Mouse (Mus musculus) CH12.LX (cell line): Measurements from ENCODE around the gene Capn11. TPM values are rescaled to one million over a fixed set of nuclear protein-coding genes. Genes with fewer than 3 reads are reported as not detected.

Experiments
- DNase-seq: peaks from one replicate; pipeline ENCODE4 v3.0.0-alpha.2; 2013; ENCODE audit errors: extremely low read depth
- H3K27ac ChIP-seq: 2 replicates; pipeline ENCODE4 v1.5.1; 2012; ENCODE audit warnings: low read depth, mild to moderate bottlenecking, control low read depth, moderate library complexity; ENCODE audit not compliant: insufficient read depth
- H3K27me3 ChIP-seq: replicated peaks from 2 replicates; pipeline ENCODE3; 2012; ENCODE audit warnings: inconsistent platforms
- H3K36me3 ChIP-seq, 2 experiments: replicated peaks in 1 of 2; 2 replicates each; pipeline versions ENCODE3 to v1.6.1; 2012; ENCODE audit warnings: inconsistent platforms in 1 of 2, low read length in 1 of 2, mild to moderate bottlenecking in 1 of 2, mixed read lengths in 1 of 2, moderate library complexity in 1 of 2; ENCODE audit not compliant: control insufficient read depth in 1 of 2, insufficient read depth in 1 of 2
- H3K4me1 ChIP-seq, 2 experiments: 2 replicates each; pipeline ENCODE4 v1.6.1; 2012; ENCODE audit warnings: inconsistent platforms in 1 of 2, moderate library complexity in 1 of 2; ENCODE audit not compliant: insufficient read depth in 2 of 2, control insufficient read depth in 1 of 2
- H3K4me2 ChIP-seq: 2 replicates; pipeline ENCODE4 v1.6.1; 2012; ENCODE audit warnings: low read depth, mild to moderate bottlenecking, control low read depth; ENCODE audit not compliant: poor library complexity, insufficient read depth, severe bottlenecking
- H3K4me3 ChIP-seq, 3 experiments: fragments of 150-350 bp in 1 of 3; sonication (generic) in 1 of 3; replicated peaks in 1 of 3; 2 replicates each; pipeline versions ENCODE3 to v1.5.1; 2011 to 2012; ENCODE audit warnings: low read depth in 2 of 3, low read length in 2 of 3, mild to moderate bottlenecking in 2 of 3, moderate library complexity in 2 of 3, control low read depth in 1 of 3, improper control_type of control experiment in 1 of 3, inconsistent platforms in 1 of 3, mixed read lengths in 1 of 3; ENCODE audit not compliant: poor library complexity in 1 of 3
- H3K79me2 ChIP-seq: replicated peaks from 2 replicates; pipeline ENCODE4 v1.6.1; 2012; ENCODE audit warnings: mild to moderate bottlenecking, moderate library complexity; ENCODE audit not compliant: control insufficient read depth, poor library complexity, insufficient read depth, severe bottlenecking; ENCODE audit errors: extremely low read depth
- H3K9ac ChIP-seq: 2 replicates; pipeline ENCODE4 v1.6.1; 2012; ENCODE audit warnings: low read depth, mild to moderate bottlenecking, control low read depth, moderate library complexity; ENCODE audit not compliant: insufficient read depth
- H3K9me3 ChIP-seq: replicated peaks from 2 replicates; pipeline ENCODE3; 2012; ENCODE audit warnings: low read length, inconsistent platforms, mixed read lengths
- BHLHE40 ChIP-seq: IDR thresholded peaks from 2 replicates; pipeline ENCODE4 v1.6.1; 2011; ENCODE audit warnings: mild to moderate bottlenecking, low read depth, low read length, improper control_type of control experiment
- CHD1 ChIP-seq: IDR thresholded peaks from 2 replicates; pipeline ENCODE4 v1.6.1; 2012; ENCODE audit warnings: low read depth, low read length, improper control_type of control experiment, inconsistent platforms
- CHD2 ChIP-seq: IDR thresholded peaks from 2 replicates; pipeline ENCODE4 v1.6.1; 2011; ENCODE audit warnings: low read length, improper control_type of control experiment
- CTCF ChIP-seq, 2 experiments: IDR thresholded peaks in 1 of 2; conservative IDR thresholded peaks in 1 of 2; 2 replicates each; pipeline ENCODE4 v1.5.1; 2011 to 2012; ENCODE audit warnings: low read depth in 2 of 2, low read length in 2 of 2, improper control_type of control experiment in 1 of 2, inconsistent platforms in 1 of 2, mild to moderate bottlenecking in 1 of 2, moderate library complexity in 1 of 2
- E2F4 ChIP-seq: IDR thresholded peaks from 2 replicates; pipeline ENCODE4 v1.6.1; 2011; ENCODE audit warnings: low read depth, low read length, improper control_type of control experiment; ENCODE audit not compliant: insufficient replicate concordance
- ELF1 ChIP-seq: IDR thresholded peaks from 2 replicates; pipeline ENCODE4 v1.6.1; 2014; ENCODE audit warnings: low read depth, mild to moderate bottlenecking, inconsistent platforms, low read length, improper control_type of control experiment
- ETS1 ChIP-seq: conservative IDR thresholded peaks from 2 replicates; pipeline ENCODE4 v1.6.1; 2012; ENCODE audit warnings: low read depth, mild to moderate bottlenecking, inconsistent platforms, low read length, improper control_type of control experiment, moderate library complexity
- JUND ChIP-seq: conservative IDR thresholded peaks from 2 replicates; pipeline ENCODE4 v1.6.1; 2011; ENCODE audit warnings: low read depth, low read length, improper control_type of control experiment
- KAT2A ChIP-seq: IDR thresholded peaks from 2 replicates; pipeline ENCODE4 v1.6.1; 2012; ENCODE audit warnings: low read length, improper control_type of control experiment, inconsistent platforms; ENCODE audit not compliant: insufficient replicate concordance
- MAX ChIP-seq: IDR thresholded peaks from 2 replicates; pipeline ENCODE4 v1.6.1; 2011; ENCODE audit warnings: low read length, improper control_type of control experiment
- MEF2A ChIP-seq: IDR thresholded peaks from 2 replicates; pipeline ENCODE4 v1.6.1; 2014; ENCODE audit warnings: low read depth, mild to moderate bottlenecking, inconsistent platforms, low read length, improper control_type of control experiment, borderline replicate concordance
- MXI1 ChIP-seq: IDR thresholded peaks from 2 replicates; pipeline ENCODE4 v1.6.1; 2011; ENCODE audit warnings: mild to moderate bottlenecking, low read depth, low read length, improper control_type of control experiment
- MYC ChIP-seq: IDR thresholded peaks from 2 replicates; pipeline ENCODE4 v1.6.1; 2011; ENCODE audit warnings: low read depth, mild to moderate bottlenecking, improper control_type of control experiment, low read length
- NELFE ChIP-seq: IDR thresholded peaks from 2 replicates; pipeline ENCODE4 v1.6.1; 2011; ENCODE audit warnings: low read depth, low read length, improper control_type of control experiment
- NRF1 ChIP-seq: IDR thresholded peaks from 2 replicates; pipeline ENCODE4 v1.6.1; 2014; ENCODE audit warnings: low read depth, mild to moderate bottlenecking, inconsistent platforms, low read length, improper control_type of control experiment, moderate library complexity
- PAX5 ChIP-seq: IDR thresholded peaks from 2 replicates; pipeline ENCODE4 v1.6.1; 2012; ENCODE audit warnings: low read length, inconsistent platforms, mixed read lengths
- POLR2A ChIP-seq: IDR thresholded peaks from 2 replicates; pipeline ENCODE4 v1.6.1; 2011; ENCODE audit warnings: low read depth, mild to moderate bottlenecking, improper control_type of control experiment, low read length
- POLR2AphosphoS2 ChIP-seq: IDR thresholded peaks from 2 replicates; pipeline ENCODE4 v1.6.1; 2011; ENCODE audit warnings: low read depth, low read length, improper control_type of control experiment
- RAD21 ChIP-seq: IDR thresholded peaks from 2 replicates; pipeline ENCODE4 v1.6.1; 2011; ENCODE audit warnings: low read depth, mild to moderate bottlenecking, low read length, improper control_type of control experiment, moderate library complexity
- SIN3A ChIP-seq: IDR thresholded peaks from 2 replicates; pipeline ENCODE4 v1.6.1; 2012; ENCODE audit warnings: low read length, improper control_type of control experiment, inconsistent platforms
- TBP ChIP-seq: conservative IDR thresholded peaks from 2 replicates; pipeline ENCODE4 v1.6.1; 2011; ENCODE audit warnings: low read depth, low read length, improper control_type of control experiment
- TCF12 ChIP-seq: IDR thresholded peaks from 2 replicates; pipeline ENCODE4 v1.6.1; 2014; ENCODE audit warnings: low read depth, mild to moderate bottlenecking, inconsistent platforms, low read length, improper control_type of control experiment
- UBTF ChIP-seq: IDR thresholded peaks from 2 replicates; pipeline ENCODE4 v1.6.1; 2012; ENCODE audit warnings: low read depth, mild to moderate bottlenecking, inconsistent platforms, low read length, improper control_type of control experiment, moderate library complexity
- ZC3H11A ChIP-seq: IDR thresholded peaks from 2 replicates; pipeline ENCODE4 v1.6.1; 2012; ENCODE audit warnings: low read depth, mild to moderate bottlenecking, inconsistent platforms, low read length, improper control_type of control experiment
- ZMIZ1 ChIP-seq: IDR thresholded peaks from 2 replicates; pipeline ENCODE4 v1.6.1; 2012; ENCODE audit warnings: low read depth, mild to moderate bottlenecking, inconsistent platforms, low read length, improper control_type of control experiment
- ZNF384 ChIP-seq: IDR thresholded peaks from 2 replicates; pipeline ENCODE4 v1.6.1; 2012; ENCODE audit warnings: low read depth, low read length, improper control_type of control experiment, inconsistent platforms
- dilution Hi-C: fragments of 300-500 bp; cut with MboI; formaldehyde crosslinking; loops from 2 replicates; pipeline ENCODE4 v1.14.3; 2020; ENCODE audit warnings: low sequenced_read_pairs; ENCODE audit not compliant: extremely low pct_unique_long_range_greater_than_20kb, extremely low pct_ligation_motif_present
- in situ Hi-C: fragments of 300-500 bp; cut with MboI; formaldehyde crosslinking; loops from 3 replicates; pipeline ENCODE4 v1.14.3; 2019; ENCODE audit warnings: low sequenced_read_pairs, low pct_ligation_motif_present, low pct_unique_long_range_greater_than_20kb, mixed read lengths
- polyA plus RNA-seq: library from polyadenylated mRNA; unstranded; fragments of >175 nt; gene quantifications from 2 replicates; pipeline ENCODE4 v1.2.1, GENCODE M21; 2012; ENCODE audit warnings: low read depth; ENCODE audit not compliant: insufficient read length
- total RNA-seq, 2 experiments: library from RNA; depleted of rRNA; stranded (reverse); fragments of 300-350 nt in 1 of 2; fragments of >200 nt in 1 of 2; gene quantifications; 2 replicates each; pipeline ENCODE4 v1.2.3; 2012 to 2014

Gene Capn11
- total and polyA plus RNA-seq, 3 experiments = 0.09 TPM; not detected in 2

- TF ChIP-seq NRF1 = peak; percentile 92
- 0 out of 2 replicates have a peak, but pooled peaks have one; percentile 50 for TF ChIP-seq ELF1
- no peak for TF ChIP-seq BHLHE40
- no peak for TF ChIP-seq CTCF (conservative IDR thresholded peaks at IDR 0.05 in 1 of 2, IDR thresholded peaks at IDR 0.05 in 1 of 2; ENCODE audit: low read depth in 2 of 2, low read length in 2 of 2)
- no peak for TF ChIP-seq RAD21
- TF ChIP-seq MYC = 0 out of 2 replicates have a peak, but pooled peaks have one; percentile 28
- 0 out of 2 replicates have a peak, but pooled peaks have one; percentile 35 for TF ChIP-seq TBP
- TF ChIP-seq E2F4 = peak; percentile 77; the same call in 1 of the 2 replicates
- no peak for TF ChIP-seq KAT2A
- peak; percentile 46; the same call in 1 of the 2 replicates for TF ChIP-seq TCF12
- TF ChIP-seq ZMIZ1 = 0 out of 2 replicates have a peak, but pooled peaks have one; percentile 54
- TF ChIP-seq JUND = no peak
- peak; percentile 64 for TF ChIP-seq SIN3A
- TF ChIP-seq CHD1 = no peak
- TF ChIP-seq ZNF384 = 0 out of 2 replicates have a peak, but pooled peaks have one; percentile 24
- 0 out of 2 replicates have a peak, but pooled peaks have one; percentile 15 for TF ChIP-seq UBTF
- peak; percentile 75 for TF ChIP-seq NELFE
- TF ChIP-seq MXI1 = peak; percentile 54; the same call in 1 of the 2 replicates
- TF ChIP-seq CHD2 = peak; percentile 78
- peak; percentile 7; the same call in 1 of the 2 replicates for TF ChIP-seq MEF2A
- peak; percentile 83 for TF ChIP-seq POLR2A
These were observed 27.0 kb upstream of the Capn11 start, which contains the start of gene Mrpl14 (continued) for GRCm38 (mm10) chr17:45686093-45686619.

GRCm38 (mm10) chr17:45685171-45686092 is 26.3 kb upstream of the Capn11 start:
- Histone ChIP-seq H3K9me3 (peaks cover 3% of the 10 kb centered on the region), H3K4me3 (peak overlapping the region; percentile 56 to 93 (median 72)), H3K27me3 (no peaks in the 10 kb centered on the region), H3K9ac (peak overlapping the region; percentile 27), H3K4me2 (peak overlapping the region; percentile 67), H3K36me3 (peaks cover 0 to 16% of the 10 kb centered on the region in 2 experiments), H3K27ac (no peak overlapping the region), H3K4me1 (peaks cover 4 to 35% of the 10 kb centered on the region in 2 experiments), H3K79me2 (no peaks in the 10 kb centered on the region; the same call in 1 of the 2 replicates)
- DNase-seq = no peak
- TF ChIP-seq BHLHE40 = 0 out of 2 replicates have a peak, but pooled peaks have one; percentile 6
- no peak for TF ChIP-seq NRF1
- TF ChIP-seq PAX5 = no peak
- no peak for TF ChIP-seq ETS1
- TF ChIP-seq CHD2 = no peak
- TF ChIP-seq POLR2AphosphoS2 = no peak
- no peak for TF ChIP-seq KAT2A
- TF ChIP-seq MAX = no peak
- no peak for TF ChIP-seq ZC3H11A
- no peak for TF ChIP-seq TCF12
- no peak for TF ChIP-seq E2F4
- no peak for TF ChIP-seq UBTF
- TF ChIP-seq ZNF384 = peak; percentile 28; the same call in 1 of the 2 replicates
- dilution Hi-C loops (no loop called here), in situ Hi-C loops (no loop called here)
